Mouse (Mus musculus) limb, embryonic 13.5 days (tissue): ENCODE data around the gene Fut1. TPM values are rescaled to one million over a fixed set of nuclear protein-coding genes. Genes with fewer than 3 reads are reported as not detected.
"Not testable (repeated sequence)": the region's sequence is repeated elsewhere in the genome, so short reads cannot be mapped to it uniquely, and the experiment has no call there.

Experiments used
- ATAC-seq: fragments of 200-750 bp; cut with Nextera tagmentation; 2 replicates; pipeline ENCODE4 v1.8.0; 2017; ENCODE audit warnings: low read depth, moderate number of reproducible peaks, moderate TSS enrichment; ENCODE audit not compliant: low FRiP score
- H3K27ac ChIP-seq: fragments of 300-500 bp; sonication (generic); 2 replicates; pipeline ENCODE4 v1.5.1; 2015; ENCODE audit warnings: inconsistent platforms, mild to moderate bottlenecking, moderate library complexity
- H3K27me3 ChIP-seq: fragments of 300-500 bp; sonication (generic); 2 replicates; pipeline ENCODE4 v1.6.1; 2015; ENCODE audit warnings: mild to moderate bottlenecking, inconsistent platforms
- H3K36me3 ChIP-seq: fragments of 300-500 bp; sonication (generic); 2 replicates; pipeline ENCODE4 v1.6.1; 2015; ENCODE audit warnings: inconsistent platforms, mild to moderate bottlenecking, moderate library complexity
- H3K4me1 ChIP-seq: fragments of 300-500 bp; sonication (generic); 2 replicates; pipeline ENCODE4 v1.6.1; 2015; ENCODE audit warnings: inconsistent platforms
- H3K4me2 ChIP-seq: fragments of 300-500 bp; sonication (generic); replicated peaks from 2 replicates; pipeline ENCODE4 v1.6.1; 2015; ENCODE audit warnings: inconsistent platforms, mild to moderate bottlenecking, moderate library complexity
- H3K4me3 ChIP-seq: fragments of 300-500 bp; sonication (generic); 2 replicates; pipeline ENCODE4 v1.5.1; 2015; ENCODE audit warnings: moderate library complexity, mild to moderate bottlenecking, inconsistent platforms
- H3K9ac ChIP-seq: fragments of 300-500 bp; sonication (generic); 2 replicates; pipeline ENCODE4 v1.6.1; 2015; ENCODE audit warnings: mild to moderate bottlenecking, inconsistent platforms
- H3K9me3 ChIP-seq: fragments of 300-500 bp; sonication (generic); 2 replicates; pipeline ENCODE4 v1.6.1; 2016; ENCODE audit warnings: inconsistent platforms
- WGBS: fragments of 180-500 bp; shearing (Covaris S2); methylation state at CpG from one replicate; pipeline ENCODE4 v1.1.7; 2015; 5-methylcytosine and 5-hydroxymethylcytosine counted together
- polyA plus RNA-seq: library from polyadenylated mRNA; unstranded; fragments of >200 nt; fragmentation: Nextera tagmentation; extraction: Ambion mirVana; gene quantifications from 2 replicates; pipeline ENCODE4 v1.2.1, GENCODE M21; 2015

Gene Fut1
- polyA plus RNA-seq, 1 experiment from 2014 or later: 0.29 TPM

DNA sequence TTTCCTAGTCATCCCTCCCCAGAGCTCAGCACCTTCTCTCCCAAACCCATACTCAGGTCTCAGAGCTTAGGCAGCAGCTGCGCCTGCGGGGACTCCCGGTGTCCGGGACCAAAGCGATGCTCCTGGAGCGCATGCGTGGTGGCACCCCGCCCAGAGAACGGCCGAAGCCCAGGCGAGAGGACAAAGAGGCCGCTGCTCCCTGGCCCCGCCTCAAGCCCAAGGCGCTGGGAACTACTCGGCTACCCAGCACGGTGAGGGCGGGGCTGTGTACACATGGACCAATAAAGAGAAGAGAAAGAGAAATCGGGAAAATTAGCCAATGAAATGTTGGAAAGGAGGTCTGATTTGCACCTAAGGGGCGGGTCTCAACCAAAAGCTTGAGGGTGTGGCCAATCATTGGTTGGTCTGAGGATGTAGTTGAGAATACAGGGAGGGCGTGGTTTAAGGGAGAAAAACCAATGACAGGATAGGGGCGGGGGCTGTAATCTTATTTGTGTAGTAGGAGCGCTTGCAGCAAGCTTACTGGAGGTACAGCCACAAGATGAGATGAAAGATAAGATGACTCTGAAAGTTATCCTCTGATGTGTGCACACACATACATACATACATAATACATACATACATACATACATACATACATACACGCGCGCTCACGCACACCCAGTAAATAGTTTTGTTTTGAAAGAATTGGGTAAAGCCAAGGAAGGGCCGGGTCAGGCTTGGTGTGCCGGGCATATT, 26.5 kb downstream of the Fut1 start:
- peak; percentile 91 for ATAC-seq
- H3K4me1 ChIP-seq: peaks cover 35% of the 10 kb centered on the region
- peak overlapping the region; percentile 84 for H3K9ac ChIP-seq
- no peaks in the 10 kb centered on the region for H3K27me3 ChIP-seq
- H3K4me2 ChIP-seq: peak overlapping the region; percentile 80
- H3K36me3 ChIP-seq: no peaks in the 10 kb centered on the region
- WGBS: under 1% methylated on average over 28 of the region's 28 CpGs
- peak overlapping the region; percentile 55 for H3K4me3 ChIP-seq
- H3K27ac ChIP-seq: peak overlapping the region; percentile 94
- no peaks in the 10 kb centered on the region for H3K9me3 ChIP-seq

DNA sequence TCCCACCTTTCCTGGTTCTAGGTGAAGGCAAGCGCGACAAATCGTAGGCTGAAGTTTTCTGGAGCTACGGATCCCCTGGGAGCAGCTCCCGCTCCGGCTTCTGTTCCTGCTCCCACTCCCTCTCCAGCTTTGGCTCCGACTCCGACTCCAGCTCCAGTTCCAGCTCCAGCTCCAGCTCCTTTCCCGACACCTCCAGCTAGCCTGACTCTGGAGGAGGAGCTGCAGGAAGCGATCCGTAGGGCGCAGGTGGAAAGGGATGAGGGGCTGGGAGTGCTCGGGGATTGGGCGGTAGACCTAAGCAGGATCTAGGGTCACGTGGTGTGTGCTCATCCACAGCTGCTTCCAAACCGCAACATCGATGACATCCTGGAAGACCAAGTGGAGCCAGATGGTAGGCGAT, 27.1 kb downstream of the Fut1 start:
- H3K4me2 ChIP-seq: peak overlapping the region; percentile 80
- H3K36me3 ChIP-seq: no peaks in the 10 kb centered on the region
- peak overlapping the region; percentile 57 for H3K9ac ChIP-seq
- H3K4me1 ChIP-seq: peaks cover 35% of the 10 kb centered on the region
- H3K9me3 ChIP-seq: no peaks in the 10 kb centered on the region
- H3K27me3 ChIP-seq: no peaks in the 10 kb centered on the region
- peak overlapping the region; percentile 84 for H3K27ac ChIP-seq
- ATAC-seq: 0 out of 2 replicates have a peak, but pooled peaks have one; percentile 12
- H3K4me3 ChIP-seq: peak overlapping the region; percentile 43
- 4% methylated on average over 18 of the region's 18 CpGs for WGBS

DNA sequence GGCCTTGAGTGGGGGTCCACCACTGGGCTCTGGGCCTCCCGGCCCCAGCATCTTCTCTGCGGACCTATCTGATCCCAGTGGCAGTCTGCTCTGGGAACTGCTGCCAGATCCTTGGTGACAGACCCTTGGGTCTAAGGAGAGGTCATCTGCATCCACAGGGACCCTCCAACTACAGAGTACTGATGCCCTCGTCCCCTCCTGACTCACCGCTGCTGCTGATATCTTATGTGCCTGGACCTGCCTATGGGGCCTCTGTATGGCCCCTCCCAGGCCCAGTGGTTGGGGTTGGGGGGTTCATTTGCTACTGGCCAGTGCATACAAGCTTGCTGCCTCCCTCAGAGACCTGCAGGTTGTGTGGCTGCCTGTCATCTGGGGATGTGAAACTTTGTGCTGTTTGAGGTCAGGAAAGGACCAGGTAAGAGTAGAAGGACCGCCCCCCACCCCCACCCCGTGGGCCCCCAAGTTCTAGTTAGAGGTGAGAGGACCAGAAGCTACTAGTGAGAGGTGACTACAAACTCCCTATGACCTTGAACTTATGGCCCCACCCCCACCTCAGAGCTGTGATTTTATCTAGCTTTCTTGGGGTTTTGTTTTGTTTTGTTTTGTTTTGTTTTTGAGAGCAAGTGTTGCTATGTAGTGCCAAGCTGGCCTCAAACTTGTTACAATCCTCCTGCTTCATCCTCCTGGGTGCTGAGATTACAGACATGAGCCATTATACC, 27.9 kb downstream of the Fut1 start:
- Histone ChIP-seq H3K27me3 (no peaks in the 10 kb centered on the region), H3K27ac (0 out of 2 replicates have a peak overlapping the region, but pooled peaks have one; percentile 84), H3K9me3 (no peaks in the 10 kb centered on the region), H3K4me2 (peak overlapping the region; percentile 80), H3K4me1 (peaks cover 35% of the 10 kb centered on the region), H3K9ac (0 out of 2 replicates have a peak overlapping the region, but pooled peaks have one; percentile 57), H3K4me3 (peak overlapping the region; percentile 43), H3K36me3 (no peaks in the 10 kb centered on the region)
- 61% methylated on average over 6 of the region's 6 CpGs for WGBS
- ATAC-seq: no peak

DNA sequence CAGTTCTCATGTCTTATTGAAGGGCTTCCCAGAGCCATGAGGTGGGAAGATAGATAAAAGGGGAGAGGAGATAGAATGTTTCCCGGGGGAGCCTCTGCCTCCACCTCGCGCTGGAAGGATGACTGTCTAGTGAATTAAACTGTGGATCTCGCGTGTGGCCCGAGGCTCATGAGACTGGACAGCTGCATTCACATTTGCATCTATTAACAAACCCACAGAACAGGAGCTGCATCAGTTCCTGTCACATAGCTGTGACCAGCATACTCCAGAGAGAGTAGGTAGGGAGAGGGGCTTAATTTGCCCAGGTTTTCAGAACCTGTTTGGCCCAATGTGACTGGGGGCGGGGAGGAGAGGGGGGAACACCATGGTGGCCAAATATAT, 28.5 kb downstream of the Fut1 start:
- no peak overlapping the region for H3K9ac ChIP-seq
- WGBS: 87% methylated on average over 7 of the region's 7 CpGs
- no peak overlapping the region for H3K4me3 ChIP-seq
- H3K4me2 ChIP-seq: no peak overlapping the region
- H3K27ac ChIP-seq: no peak overlapping the region
- H3K27me3 ChIP-seq: no peaks in the 10 kb centered on the region
- ATAC-seq: no peak
- H3K4me1 ChIP-seq: peaks cover 35% of the 10 kb centered on the region
- no peaks in the 10 kb centered on the region for H3K9me3 ChIP-seq
- H3K36me3 ChIP-seq: no peaks in the 10 kb centered on the region

- H3K9me3 ChIP-seq: no peaks in the 10 kb centered on the region
- no peak for ATAC-seq
- H3K27me3 ChIP-seq: no peaks in the 10 kb centered on the region
- H3K4me3 ChIP-seq: no peak overlapping the region
- H3K4me1 ChIP-seq: peaks cover 24% of the 10 kb centered on the region
- no peaks in the 10 kb centered on the region for H3K36me3 ChIP-seq
- H3K27ac ChIP-seq: no peak overlapping the region
- WGBS: 81% methylated on average over 4 of the region's 4 CpGs
- no peak overlapping the region for H3K4me2 ChIP-seq
- no peak overlapping the region for H3K9ac ChIP-seq
Observed at GRCm38 (mm10) chr7:45646671-45647070, 29.6 kb downstream of the Fut1 start.

- no peak overlapping the region for H3K4me3 ChIP-seq
- H3K9ac ChIP-seq: no peak overlapping the region
- no peaks in the 10 kb centered on the region for H3K27me3 ChIP-seq
- H3K4me2 ChIP-seq: no peak overlapping the region
- 77% methylated on average over 8 of the region's 8 CpGs for WGBS
- no peaks in the 10 kb centered on the region for H3K36me3 ChIP-seq
- no peak overlapping the region for H3K27ac ChIP-seq
- no peaks in the 10 kb centered on the region for H3K9me3 ChIP-seq
- H3K4me1 ChIP-seq: peaks cover 6% of the 10 kb centered on the region
- ATAC-seq: no peak
Observed at GRCm38 (mm10) chr7:45649351-45649750, 32.3 kb downstream of the Fut1 start.

- ATAC-seq, H3K4me2 ChIP-seq, H3K27ac ChIP-seq, H3K4me3 ChIP-seq, H3K9me3 ChIP-seq, H3K4me1 ChIP-seq, H3K27me3 ChIP-seq, H3K36me3 ChIP-seq, H3K9ac ChIP-seq: not testable (repeated sequence)
- WGBS: 92% methylated on average over 20 of the region's 20 CpGs
Observed at GRCm38 (mm10) chr7:45650484-45650883, 33.4 kb downstream of the Fut1 start.

DNA sequence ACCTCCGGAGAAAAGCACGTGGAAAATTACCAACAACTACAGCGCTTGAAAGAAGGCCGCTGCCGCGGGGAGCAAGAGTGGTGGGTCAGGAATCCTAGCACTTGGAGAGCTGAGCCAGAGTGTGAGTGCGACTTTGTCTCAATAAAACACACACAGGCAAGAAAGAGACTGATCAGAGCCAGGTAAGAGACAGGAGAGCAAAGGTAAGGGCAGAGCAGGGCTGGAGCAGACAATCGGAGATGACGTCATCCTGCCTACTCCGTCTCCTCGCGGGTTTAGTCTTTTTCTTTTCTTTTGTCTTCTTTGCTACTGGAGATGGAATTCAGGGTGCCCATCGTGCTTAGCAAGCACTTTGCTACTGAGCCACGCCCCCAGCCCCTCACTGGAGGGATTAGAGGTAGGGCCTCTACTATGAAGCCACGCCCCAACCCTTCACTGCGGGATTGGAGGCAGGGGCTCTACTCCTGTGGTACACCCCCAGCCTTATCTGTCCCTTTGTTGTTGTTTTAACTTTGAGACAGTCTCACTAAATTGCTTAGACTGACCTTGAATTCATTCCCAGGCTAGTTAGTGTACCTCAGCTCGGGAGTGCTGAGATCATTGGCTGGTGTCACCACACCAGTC, 37.4 kb downstream of the Fut1 start:
- Histone ChIP-seq H3K27ac (no peak overlapping the region), H3K36me3 (no peaks in the 10 kb centered on the region), H3K9ac (0 out of 2 replicates have a peak overlapping the region, but pooled peaks have one; percentile 8), H3K9me3 (no peaks in the 10 kb centered on the region), H3K4me1 (peaks cover 12% of the 10 kb centered on the region; the same call in 1 of the 2 replicates), H3K27me3 (no peaks in the 10 kb centered on the region), H3K4me3 (peak overlapping the region; percentile 11; the same call in 1 of the 2 replicates), H3K4me2 (peak overlapping the region; percentile 38)
- 35% methylated on average over 17 of the region's 17 CpGs for WGBS
- ATAC-seq: no peak; the same call in 1 of the 2 replicates

DNA sequence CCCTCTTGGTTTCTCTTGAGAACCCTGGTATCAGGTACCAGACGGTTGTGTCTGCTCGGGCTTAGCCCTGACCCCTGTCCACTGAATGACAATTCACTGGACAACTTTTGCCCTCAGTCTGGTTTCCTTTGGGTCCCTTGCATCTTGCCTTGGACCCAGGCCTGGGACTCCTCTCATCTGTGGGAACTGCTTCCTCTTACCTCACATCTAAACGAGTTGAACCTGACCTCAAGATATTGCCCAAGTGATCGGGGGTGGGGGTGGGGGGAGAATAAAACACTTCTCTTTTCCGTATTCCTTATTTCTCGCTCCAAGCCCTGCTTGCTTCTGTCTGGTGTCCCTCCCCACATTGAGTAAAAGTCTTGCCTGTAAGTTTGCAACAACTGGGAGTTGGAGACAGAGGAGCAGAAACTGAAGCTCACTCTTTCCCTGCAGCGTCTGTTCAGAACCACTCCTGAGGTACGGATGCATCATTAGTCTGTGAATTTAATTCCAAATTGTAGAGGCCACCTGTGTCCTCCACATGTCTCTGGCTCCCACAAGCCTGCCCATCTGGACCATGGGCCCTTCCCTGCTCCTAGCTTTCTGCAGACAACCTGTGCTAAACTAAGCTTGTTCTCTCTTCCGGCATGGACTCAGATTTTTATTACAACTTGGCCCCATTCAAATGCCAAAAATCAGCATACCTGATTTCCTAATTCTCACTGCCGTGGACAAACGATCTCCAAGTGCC, 43.8 kb downstream of the Fut1 start:
- no peaks in the 10 kb centered on the region for H3K27me3 ChIP-seq
- H3K9me3 ChIP-seq: no peaks in the 10 kb centered on the region
- H3K4me1 ChIP-seq: peaks cover 10% of the 10 kb centered on the region; the same call in 1 of the 2 replicates
- 78% methylated on average over 11 of the region's 11 CpGs for WGBS
- no peak for ATAC-seq
- H3K4me3 ChIP-seq: no peak overlapping the region
- H3K27ac ChIP-seq: no peak overlapping the region
- H3K36me3 ChIP-seq: no peaks in the 10 kb centered on the region
- H3K9ac ChIP-seq: no peak overlapping the region
- H3K4me2 ChIP-seq: no peak overlapping the region

DNA sequence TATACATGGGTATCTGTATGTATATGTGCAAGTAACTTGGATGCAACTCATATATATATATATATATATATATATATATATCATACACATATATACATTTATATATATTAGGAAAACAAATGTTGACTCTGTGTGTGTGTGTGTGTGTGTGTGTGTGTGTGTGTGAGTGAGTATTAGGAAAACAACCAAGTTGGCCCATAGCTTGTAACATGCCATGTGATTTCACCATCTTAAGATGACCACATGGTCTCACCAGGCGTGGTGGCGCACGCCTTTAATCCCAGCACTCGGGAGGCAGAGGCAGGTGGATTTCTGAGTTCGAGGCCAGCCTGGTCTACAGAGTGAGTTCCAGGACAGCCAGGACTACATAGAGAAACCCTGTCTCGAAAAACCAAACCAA, 44.6 kb downstream of the Fut1 start:
- not testable (repeated sequence) for H3K9me3 ChIP-seq, H3K27me3 ChIP-seq, H3K4me1 ChIP-seq, H3K4me2 ChIP-seq, H3K4me3 ChIP-seq, H3K27ac ChIP-seq, H3K36me3 ChIP-seq, H3K9ac ChIP-seq, ATAC-seq
- 87% methylated on average over 6 of the region's 6 CpGs for whole genome bisulfite sequencing

- Histone ChIP-seq H3K36me3 (no peaks in the 10 kb centered on the region), H3K27ac (no peak overlapping the region), H3K27me3 (0 out of 2 replicates have a peak, but pooled peaks cover 2% of the 10 kb centered on the region), H3K4me2 (no peak overlapping the region), H3K4me1 (0 out of 2 replicates have a peak, but pooled peaks cover 5% of the 10 kb centered on the region), H3K9ac (no peak overlapping the region), H3K4me3 (no peak overlapping the region), H3K9me3 (peaks cover 5% of the 10 kb centered on the region; the same call in 1 of the 2 replicates)
- 45% methylated on average over 13 of the region's 13 CpGs for WGBS
- ATAC-seq: no peak
Observed at GRCm38 (mm10) chr7:45665303-45666138, 48.4 kb downstream of the Fut1 start.
